Comparison of ENCODE assay signal across 10 mouse cellular contexts in the genomic region with DNA sequence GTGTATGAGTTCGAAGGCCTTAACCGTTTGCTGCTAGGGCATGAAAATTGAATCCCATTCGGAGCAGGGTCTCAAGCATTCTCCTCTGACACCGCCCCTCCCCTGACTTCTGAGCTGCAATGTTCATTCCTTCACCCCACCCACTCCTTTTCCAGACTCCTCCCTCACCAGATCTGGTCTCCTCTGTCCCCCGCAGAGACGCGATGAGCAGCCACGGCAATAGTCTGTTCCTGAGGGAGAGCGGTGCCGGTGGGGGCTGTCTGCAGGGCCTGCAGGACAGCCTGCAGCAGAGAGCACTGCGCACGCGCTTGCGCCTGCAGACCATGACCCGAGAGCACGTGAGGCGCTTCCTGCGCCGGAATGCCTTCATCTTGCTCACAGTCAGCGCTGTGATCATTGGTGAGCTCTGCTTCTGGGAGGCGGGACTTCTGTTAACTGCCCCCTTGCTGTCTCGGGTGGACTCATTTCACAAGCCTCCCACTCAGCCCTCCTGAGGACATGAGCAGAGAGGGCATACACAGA. TPM values are rescaled to one million over a fixed set of nuclear protein-coding genes. Genes with fewer than 3 reads are reported as not detected.
DNase-seq lines count a peak whose midpoint lies in the region; ATAC-seq and TF ChIP-seq lines count a peak whose summit lies in the region.
"Had no signal": no experiment of that assay in that cellular context is flagged by ENCODE, and none has a peak within 500 bp of the region (broad histone marks: within the 10 kb centered on the region; RNA-seq: fewer than 3 reads in every experiment).

No protein-coding gene starts in this region.

- no peak for TF ChIP-seq CTCF in liver, postnatal 0 days (IDR thresholded peaks at IDR 0.05; ENCODE audit: low read depth)

- H3K27ac ChIP-seq in hindbrain, embryonic 10.5 days, result peak overlapping the region; percentile 88
- no peak overlapping the region for H3K27ac ChIP-seq in liver, postnatal 0 days (ENCODE audit: low read depth)

- 6% methylated on average over 22 of the region's 22 CpGs for WGBS in hindbrain, embryonic 10.5 days
- 14% methylated on average over 22 of the region's 22 CpGs for WGBS in liver, postnatal 0 days (ENCODE audit: insufficient replicate concordance)

- peak overlapping the region; percentile 53 for H3K4me3 ChIP-seq in hindbrain, embryonic 10.5 days
- H3K4me3 ChIP-seq in liver, postnatal 0 days (ENCODE audit: low read depth, low read length), result no peak overlapping the region

- H3K27me3 ChIP-seq in hindbrain, embryonic 10.5 days (ENCODE audit: insufficient read depth, poor library complexity, severe bottlenecking), result no peaks in the 10 kb centered on the region
- no peaks in the 10 kb centered on the region for H3K27me3 ChIP-seq in liver, postnatal 0 days (ENCODE audit: insufficient read depth, low read length)

- DNase-seq in Muller cell, postnatal 12 days (ENCODE audit: inconsistent ontology term), result peak; percentile 46
- peak; percentile 85 to 90 for DNase-seq in cerebellum, postnatal 36 days
- peak; percentile 74 to 75 for DNase-seq in frontal cortex, postnatal 25 days (ENCODE audit: low spot score in 2 of 2)
- DNase-seq in hindbrain, embryonic 10.5 days (ENCODE audit: low spot score), result peak; percentile 83
- DNase-seq in layer of hippocampus, adult 8-10 months (ENCODE audit: low spot score in 2 of 2), result peak; percentile 87 to 91
- DNase-seq in liver, postnatal 0 days, result no peak
- DNase-seq in ovary, postnatal 10 days (ENCODE audit: low spot score), result peak; percentile 48
- DNase-seq in urinary bladder, postnatal 14 days (ENCODE audit: low spot score), result peak; percentile 69

- H3K4me1 ChIP-seq in hindbrain, embryonic 10.5 days (replicated peaks), result peaks cover 12% of the 10 kb centered on the region
- H3K4me1 ChIP-seq in liver, postnatal 0 days (ENCODE audit: insufficient read depth), result no peaks in the 10 kb centered on the region

- H3K4me2 ChIP-seq in liver, postnatal 0 days (ENCODE audit: low read depth, low read length), result peak overlapping the region; percentile 44; the same call in 1 of the 2 replicates

- no peak for ATAC-seq in liver, postnatal 0 days

- no peak overlapping the region for H3K9ac ChIP-seq in liver, postnatal 0 days (replicated peaks)

- no peaks in the 10 kb centered on the region for H3K9me3 ChIP-seq in hindbrain, embryonic 10.5 days
- no peaks in the 10 kb centered on the region for H3K9me3 ChIP-seq in liver, postnatal 0 days (ENCODE audit: low read length)

- TF ChIP-seq EP300 in liver, postnatal 0 days (IDR thresholded peaks at IDR 0.05; ENCODE audit: low read depth), result no peak

- H3K36me3 ChIP-seq in hindbrain, embryonic 10.5 days, result no peaks in the 10 kb centered on the region
- H3K36me3 ChIP-seq in liver, postnatal 0 days (replicated peaks; ENCODE audit: insufficient read depth, low read length), result no peaks in the 10 kb centered on the region
- H3K36me3 ChIP-seq: G1E had no signal

RNA-seq across cellular contexts. Expression of a gene that starts 7.3 kb away (rescaled TPM):
- polyA plus RNA-seq in hindbrain, embryonic 10.5 days (2016; fragmentation: Nextera tagmentation; extraction: Ambion mirVana), result 1.1 and 1.6 TPM in 2 replicates
- total RNA-seq in layer of hippocampus, adult 8-10 months (2022), result 10 to 100 TPM; 11.2 to 13.6 (median 12.6) TPM
- 0.08 and 0.13 TPM in 2 replicates for polyA plus RNA-seq in liver, postnatal 0 days (2015; fragmentation: Nextera tagmentation; extraction: Ambion mirVana)
- total RNA-seq: neutrophil, adult 5-6 weeks had no signal
- polyA plus RNA-seq: G1E had no signal

RNA-seq across cellular contexts. Expression of a gene that starts 34.8 kb away (rescaled TPM):
- 0.09 and 0.19 TPM in 2 replicates for polyA plus RNA-seq in hindbrain, embryonic 10.5 days (2016; fragmentation: Nextera tagmentation; extraction: Ambion mirVana)
- under 1 TPM; 0.29 to 0.75 (median 0.45) TPM for total RNA-seq in layer of hippocampus, adult 8-10 months (2022)
- not detected in 2 replicates for polyA plus RNA-seq in liver, postnatal 0 days (2015; fragmentation: Nextera tagmentation; extraction: Ambion mirVana)
- total RNA-seq: G1E; neutrophil, adult 5-6 weeks had no signal
- polyA plus RNA-seq: G1E had no signal
